Mouse (Mus musculus) stomach, embryonic 14.5 days (tissue): ENCODE results near the gene Hadha. TPM values are rescaled to one million over a fixed set of nuclear protein-coding genes. Genes with fewer than 3 reads are reported as not detected.

Experiments
- ATAC-seq: fragments of 200-750 bp; cut with Nextera tagmentation; 2 replicates; pipeline ENCODE4 v1.8.0; 2017; ENCODE audit warnings: low read depth, moderate TSS enrichment; ENCODE audit not compliant: insufficient number of reproducible peaks, insufficient read depth, low FRiP score
- H3K27ac ChIP-seq: fragments of 300-500 bp; sonication (generic); 2 replicates; pipeline ENCODE4 v1.5.1; 2014; ENCODE audit warnings: mild to moderate bottlenecking, low read length, moderate library complexity, mixed read lengths
- H3K27me3 ChIP-seq: fragments of 300-500 bp; sonication (generic); 2 replicates; pipeline ENCODE4 v1.6.1; 2014; ENCODE audit warnings: low read length, control low read depth, mixed read lengths; ENCODE audit not compliant: control insufficient read depth, insufficient read depth
- H3K36me3 ChIP-seq: fragments of 300-500 bp; sonication (generic); 2 replicates; pipeline ENCODE4 v1.6.1; 2014; ENCODE audit warnings: mild to moderate bottlenecking, control low read depth, low read length, moderate library complexity, mixed read lengths; ENCODE audit not compliant: control insufficient read depth, insufficient read depth
- H3K4me1 ChIP-seq: fragments of 300-500 bp; sonication (generic); 2 replicates; pipeline ENCODE4 v1.6.1; 2014; ENCODE audit warnings: low read length, control low read depth, mixed read lengths; ENCODE audit not compliant: control insufficient read depth, insufficient read depth
- H3K4me2 ChIP-seq: fragments of 300-500 bp; sonication (generic); replicated peaks from 2 replicates; pipeline ENCODE4 v1.6.1; 2014; ENCODE audit warnings: low read depth, low read length, control low read depth
- H3K4me3 ChIP-seq: fragments of 300-500 bp; sonication (generic); 2 replicates; pipeline ENCODE4 v1.5.1; 2014; ENCODE audit warnings: low read depth, low read length, control low read depth
- H3K9ac ChIP-seq: fragments of 300-500 bp; sonication (generic); replicated peaks from 2 replicates; pipeline ENCODE4 v1.6.1; 2014; ENCODE audit warnings: low read depth, mild to moderate bottlenecking, control low read depth, low read length, moderate library complexity, mixed read lengths
- H3K9me3 ChIP-seq: fragments of 300-500 bp; sonication (generic); 2 replicates; pipeline ENCODE4 v1.6.1; 2016; ENCODE audit warnings: low read depth, low read length, control low read depth; ENCODE audit not compliant: control insufficient read depth
- WGBS: fragments of 180-500 bp; shearing (Covaris S2); extraction: QIAGEN DNeasy Blood & Tissue Kit; methylation state at CpG from one replicate; pipeline ENCODE4 v1.1.7; 2014; 5-methylcytosine and 5-hydroxymethylcytosine counted together
- polyA plus RNA-seq: library from polyadenylated mRNA; unstranded; fragments of >200 nt; fragmentation: Nextera tagmentation; extraction: Ambion mirVana; gene quantifications from 2 replicates; pipeline ENCODE4 v1.2.1, GENCODE M21; 2014

Hadha gene
- polyA plus RNA-seq, 1 experiment from 2014 or later = 116 TPM

- Histone ChIP-seq H3K4me3 (no peak overlapping the region), H3K27me3 (no peaks in the 10 kb centered on the region), H3K36me3 (peaks cover 94% of the 10 kb centered on the region), H3K9ac (no peak overlapping the region), H3K27ac (no peak overlapping the region), H3K4me2 (no peak overlapping the region), H3K4me1 (no peaks in the 10 kb centered on the region), H3K9me3 (no peaks in the 10 kb centered on the region)
- no peak for ATAC-seq
- WGBS = 52% methylated on average over 5 of the region's 5 CpGs
Observed at GRCm38 (mm10) chr5:30125587-30125986, 29.4 kb downstream of the Hadha start.

DNA sequence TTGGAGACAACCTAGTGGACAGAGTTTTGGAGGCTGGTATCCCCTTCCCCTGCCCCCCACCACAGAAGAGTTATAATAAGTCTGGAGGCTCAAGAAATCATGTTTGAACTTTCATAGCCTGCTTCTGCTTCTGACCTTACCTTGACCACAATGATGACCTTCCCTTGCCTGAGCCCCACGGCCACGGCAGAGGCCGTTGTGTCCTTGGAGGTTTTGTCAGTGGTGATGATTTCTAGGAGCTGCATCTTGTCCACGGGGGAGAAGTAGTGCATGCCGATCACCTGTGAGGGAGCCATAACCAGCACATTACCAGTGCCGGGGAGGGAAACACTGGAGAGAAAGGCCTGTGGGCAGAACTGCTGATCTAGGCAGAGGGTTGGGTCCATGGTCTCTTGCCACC, 32.5 kb downstream of the Hadha start:
- Histone ChIP-seq H3K4me2 (no peak overlapping the region), H3K4me3 (no peak overlapping the region), H3K9me3 (no peaks in the 10 kb centered on the region), H3K9ac (no peak overlapping the region), H3K4me1 (no peaks in the 10 kb centered on the region), H3K27ac (no peak overlapping the region), H3K27me3 (no peaks in the 10 kb centered on the region), H3K36me3 (peaks cover 87% of the 10 kb centered on the region)
- 91% methylated on average over 6 of the region's 6 CpGs for WGBS
- no peak for ATAC-seq

- Histone ChIP-seq H3K4me1 (no peaks in the 10 kb centered on the region), H3K9me3 (no peaks in the 10 kb centered on the region), H3K4me2 (no peak overlapping the region), H3K27me3 (no peaks in the 10 kb centered on the region), H3K36me3 (peaks cover 65% of the 10 kb centered on the region), H3K4me3 (no peak overlapping the region), H3K27ac (no peak overlapping the region), H3K9ac (no peak overlapping the region)
- 87% methylated on average over 7 of the region's 7 CpGs for WGBS
- no peak for ATAC-seq
Observed at GRCm38 (mm10) chr5:30120106-30120505, 34.9 kb downstream of the Hadha start.

- Histone ChIP-seq H3K4me1 (no peaks in the 10 kb centered on the region), H3K9me3 (no peaks in the 10 kb centered on the region), H3K4me3 (no peak overlapping the region), H3K4me2 (no peak overlapping the region), H3K9ac (no peak overlapping the region), H3K27ac (no peak overlapping the region), H3K36me3 (peaks cover 55% of the 10 kb centered on the region), H3K27me3 (no peaks in the 10 kb centered on the region)
- ATAC-seq = no peak
- 88% methylated on average over 6 of the region's 6 CpGs for WGBS
Observed at GRCm38 (mm10) chr5:30119163-30119562, 35.8 kb downstream of the Hadha start.

- H3K36me3 ChIP-seq = peaks cover 46% of the 10 kb centered on the region
- no peak for ATAC-seq
- 67% methylated on average over 1 of the region's 1 CpGs for WGBS
Observed at GRCm38 (mm10) chr5:30118018-30118417, 36.9 kb downstream of the Hadha start.

GRCm38 (mm10) chr5:30115718-30116117, 39.2 kb downstream of the Hadha start:
- no peak for ATAC-seq
- H3K27ac ChIP-seq = no peak overlapping the region
- no peak overlapping the region for H3K4me2 ChIP-seq
- H3K27me3 ChIP-seq = 0 out of 2 replicates have a peak, but pooled peaks cover 3% of the 10 kb centered on the region
- WGBS = 29% methylated on average over 10 of the region's 10 CpGs
- no peak overlapping the region for H3K4me3 ChIP-seq
- peaks cover 9% of the 10 kb centered on the region; the same call in 1 of the 2 replicates for H3K4me1 ChIP-seq
- H3K36me3 ChIP-seq = peaks cover 24% of the 10 kb centered on the region
- no peaks in the 10 kb centered on the region for H3K9me3 ChIP-seq
- H3K9ac ChIP-seq = no peak overlapping the region

More at GRCm38 (mm10) chr5:30118018-30118417, 36.9 kb downstream of the Hadha start:
- no peaks in the 10 kb centered on the region for H3K4me1 ChIP-seq
- 0 out of 2 replicates have a peak, but pooled peaks cover 3% of the 10 kb centered on the region for H3K27me3 ChIP-seq
- no peak overlapping the region for H3K27ac ChIP-seq
- H3K4me3 ChIP-seq = no peak overlapping the region
- H3K4me2 ChIP-seq = no peak overlapping the region
- H3K9me3 ChIP-seq = no peaks in the 10 kb centered on the region
- no peak overlapping the region for H3K9ac ChIP-seq

GRCm38 (mm10) chr5:30114761-30115140, 40.2 kb downstream of the Hadha start:
- no peak for ATAC-seq
- no peaks in the 10 kb centered on the region for H3K9me3 ChIP-seq

DNA sequence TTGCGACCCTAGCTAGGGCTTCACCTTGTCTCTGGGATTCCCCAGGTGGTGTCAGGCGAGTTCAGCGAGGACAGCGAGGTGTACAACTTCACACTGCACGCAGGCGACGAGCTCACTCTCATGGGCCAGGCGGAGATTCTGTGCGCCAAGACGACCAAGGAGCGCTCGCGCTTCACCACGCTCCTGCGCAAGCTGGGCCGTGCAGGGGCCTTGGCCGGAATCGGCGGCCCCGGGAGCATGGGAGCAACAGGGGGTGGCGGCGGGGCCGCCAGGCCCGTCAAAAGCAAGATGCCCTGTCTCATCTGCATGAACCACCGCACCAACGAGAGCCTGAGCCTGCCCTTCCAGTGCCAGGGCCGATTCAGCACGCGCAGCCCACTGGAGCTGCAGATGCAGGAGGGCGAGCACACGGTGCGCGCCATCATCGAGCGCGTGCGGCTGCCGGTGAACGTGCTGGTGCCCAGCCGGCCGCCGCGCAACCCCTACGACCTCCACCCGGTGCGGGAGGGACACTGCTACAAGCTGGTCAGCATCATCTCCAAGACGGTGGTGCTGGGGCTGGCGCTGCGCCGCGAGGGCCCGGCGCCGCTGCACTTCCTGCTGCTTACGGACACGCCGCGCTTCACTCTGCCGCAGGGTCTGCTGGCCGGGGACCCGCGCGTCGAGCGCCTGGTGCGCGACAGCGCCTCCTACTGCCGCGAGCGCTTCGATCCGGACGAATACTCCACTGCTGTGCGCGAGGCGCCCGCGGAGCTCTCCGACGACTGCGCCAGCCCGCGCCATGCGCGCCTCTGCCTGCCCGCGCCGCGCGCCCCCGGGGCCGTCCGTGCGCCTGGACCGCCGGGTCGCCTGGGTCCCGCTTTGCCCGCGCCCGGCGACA, 40.8 kb downstream of the Hadha start:
- Histone ChIP-seq H3K9me3 (no peaks in the 10 kb centered on the region), H3K27me3 (0 out of 2 replicates have a peak, but pooled peaks cover 3% of the 10 kb centered on the region), H3K36me3 (peaks cover 8% of the 10 kb centered on the region; the same call in 1 of the 2 replicates), H3K9ac (peak overlapping the region; percentile 53), H3K4me2 (peak overlapping the region; percentile 97), H3K4me1 (peaks cover 14% of the 10 kb centered on the region), H3K27ac (no peak overlapping the region), H3K4me3 (peak overlapping the region; percentile 50)
- 1% methylated on average over 94 of the region's 103 CpGs for WGBS
- peak; percentile 78 for ATAC-seq

More at GRCm38 (mm10) chr5:30114761-30115140, 40.2 kb downstream of the Hadha start:
- H3K27me3 ChIP-seq = 0 out of 2 replicates have a peak, but pooled peaks cover 3% of the 10 kb centered on the region
- H3K4me2 ChIP-seq = peak overlapping the region; percentile 97
- peaks cover 14% of the 10 kb centered on the region; the same call in 1 of the 2 replicates for H3K36me3 ChIP-seq
- 2% methylated on average over 28 of the region's 28 CpGs for WGBS
- peaks cover 14% of the 10 kb centered on the region for H3K4me1 ChIP-seq
- peak overlapping the region; percentile 50 for H3K4me3 ChIP-seq
- H3K27ac ChIP-seq = no peak overlapping the region
- peak overlapping the region; percentile 42; the same call in 1 of the 2 replicates for H3K9ac ChIP-seq
